29 mouse cellular contexts compared by ENCODE assay signal in genomic region chr5:112235806-112236205, GRCm38 (mm10). TPM values are rescaled to one million over a fixed set of nuclear protein-coding genes. Genes with fewer than 3 reads are reported as not detected.
DNase-seq lines count a peak whose midpoint lies in the region; ATAC-seq and TF ChIP-seq lines count a peak whose summit lies in the region.
"Had no signal": no experiment of that assay in that cellular context is flagged by ENCODE, and none has a peak within 500 bp of the region (broad histone marks: within the 10 kb centered on the region; RNA-seq: fewer than 3 reads in every experiment).

No protein-coding gene starts in this region.

- H3K4me2 ChIP-seq in forebrain, embryonic 11.5 days (ENCODE audit: low read depth, low read length, severe bottlenecking) = no peak overlapping the region
- no peak overlapping the region for H3K4me2 ChIP-seq in forebrain, embryonic 14.5 days (ENCODE audit: low read length)
- no peak overlapping the region for H3K4me2 ChIP-seq in midbrain, embryonic 11.5 days
- H3K4me2 ChIP-seq in midbrain, embryonic 15.5 days = no peak overlapping the region
- no peak overlapping the region for H3K4me2 ChIP-seq in hindbrain, embryonic 13.5 days
- H3K4me2 ChIP-seq: heart, embryonic 13.5 days; liver, embryonic 15.5 days; lung, embryonic 15.5 days had no signal

- no peaks in the 10 kb centered on the region for H3K9me3 ChIP-seq in forebrain, embryonic 11.5 days (ENCODE audit: control insufficient read depth, low read length)
- H3K9me3 ChIP-seq in forebrain, embryonic 14.5 days (replicated peaks; ENCODE audit: control insufficient read depth, low read length) = no peaks in the 10 kb centered on the region
- no peaks in the 10 kb centered on the region for H3K9me3 ChIP-seq in midbrain, embryonic 11.5 days (ENCODE audit: control insufficient read depth, low read length)
- H3K9me3 ChIP-seq in midbrain, embryonic 15.5 days = no peaks in the 10 kb centered on the region
- H3K9me3 ChIP-seq in ES-E14 (ENCODE audit: control insufficient read depth, insufficient read depth, low read depth, low read length) = no peaks in the 10 kb centered on the region
- H3K9me3 ChIP-seq in hindbrain, embryonic 13.5 days = no peaks in the 10 kb centered on the region
- H3K9me3 ChIP-seq: heart, embryonic 13.5 days; limb, embryonic 10.5 days; liver, embryonic 15.5 days; lung, embryonic 15.5 days had no signal

- H3K9ac ChIP-seq in forebrain, embryonic 11.5 days (ENCODE audit: low read length) = no peak overlapping the region
- H3K9ac ChIP-seq in forebrain, embryonic 14.5 days (ENCODE audit: low read length) = no peak overlapping the region
- H3K9ac ChIP-seq in midbrain, embryonic 11.5 days (ENCODE audit: low read length) = no peak overlapping the region
- no peak overlapping the region for H3K9ac ChIP-seq in midbrain, embryonic 15.5 days
- no peak overlapping the region for H3K9ac ChIP-seq in ES-E14 (ENCODE audit: insufficient read depth, low read depth, low read length, poor library complexity, severe bottlenecking)
- H3K9ac ChIP-seq in hindbrain, embryonic 13.5 days = peak overlapping the region; percentile 49; the same call in 1 of the 2 replicates
- H3K9ac ChIP-seq: heart, embryonic 13.5 days; liver, embryonic 15.5 days; lung, embryonic 15.5 days had no signal

- H3K27ac ChIP-seq in forebrain, embryonic 11.5 days (ENCODE audit: low read depth, low read length) = peak overlapping the region; percentile 97
- no peak overlapping the region for H3K27ac ChIP-seq in forebrain, embryonic 14.5 days (ENCODE audit: low read depth, low read length)
- H3K27ac ChIP-seq in midbrain, embryonic 11.5 days (ENCODE audit: low read depth, low read length) = peak overlapping the region; percentile 97
- no peak overlapping the region for H3K27ac ChIP-seq in midbrain, embryonic 15.5 days
- no peak overlapping the region for H3K27ac ChIP-seq in ES-E14 (ENCODE audit: insufficient read depth, low read depth, low read length, poor library complexity, severe bottlenecking)
- H3K27ac ChIP-seq in hindbrain, embryonic 13.5 days = 0 out of 2 replicates have a peak overlapping the region, but pooled peaks have one; percentile 94
- H3K27ac ChIP-seq: heart, adult 2 months; heart, embryonic 13.5 days; layer of hippocampus, adult 2 months; limb, embryonic 10.5 days; liver, embryonic 15.5 days; lung, embryonic 15.5 days had no signal

- in situ Hi-C loops in ES-E14 (cut with MboI; ENCODE audit: low sequenced_read_pairs in 2 of 2, unreplicated experiment in 2 of 2) = loop anchor here in 1 of 2 experiments (25.0 kb wide), 1 partner anchor 101 kb away; the partner anchor contains the start of genes Hps4, Srrd and Tfip11

- H3K27me3 ChIP-seq in forebrain, embryonic 11.5 days (ENCODE audit: control insufficient read depth, insufficient read depth, low read length) = no peaks in the 10 kb centered on the region
- no peaks in the 10 kb centered on the region for H3K27me3 ChIP-seq in forebrain, embryonic 14.5 days (replicated peaks; ENCODE audit: control insufficient read depth, insufficient read depth, low read length)
- no peaks in the 10 kb centered on the region for H3K27me3 ChIP-seq in midbrain, embryonic 11.5 days (ENCODE audit: control insufficient read depth, insufficient read depth, low read length)
- no peaks in the 10 kb centered on the region for H3K27me3 ChIP-seq in midbrain, embryonic 15.5 days (replicated peaks)
- no peaks in the 10 kb centered on the region for H3K27me3 ChIP-seq in hindbrain, embryonic 13.5 days

- WGBS in forebrain, embryonic 11.5 days = 70% methylated on average over 5 of the region's 5 CpGs
- 59% methylated on average over 5 of the region's 5 CpGs for WGBS in forebrain, embryonic 14.5 days
- 57% methylated on average over 5 of the region's 5 CpGs for WGBS in midbrain, embryonic 11.5 days
- 62% methylated on average over 5 of the region's 5 CpGs for WGBS in midbrain, embryonic 15.5 days
- WGBS in hindbrain, embryonic 13.5 days = 42% methylated on average over 5 of the region's 5 CpGs

- no peak for DNase-seq in forebrain, embryonic 11.5 days (ENCODE audit: low spot score)
- no peak for DNase-seq in forebrain, embryonic 14.5 days (ENCODE audit: low spot score)
- no peak for DNase-seq in midbrain, embryonic 11.5 days (ENCODE audit: low spot score, missing footprints)
- peak; percentile 74 for DNase-seq in ES-E14 (ENCODE audit: low read depth, low spot score)
- DNase-seq in retina, postnatal 1 day = no peak
- DNase-seq: adrenal gland, adult 8-10 months; cerebellum, adult 11-12 months; cerebellum, postnatal 14 days; embryo, embryonic 11 days; gastrocnemius, postnatal 36 days; heart, adult 2 months; heart, postnatal 14 days; kidney, postnatal 25 days; liver; lung, postnatal 36 days; thymus, postnatal 14 days had no signal

- peaks cover 29% of the 10 kb centered on the region for H3K4me1 ChIP-seq in forebrain, embryonic 11.5 days (replicated peaks; ENCODE audit: control insufficient read depth, insufficient read depth, low read length)
- peaks cover 19% of the 10 kb centered on the region for H3K4me1 ChIP-seq in forebrain, embryonic 14.5 days (ENCODE audit: control insufficient read depth, insufficient read depth, low read length)
- H3K4me1 ChIP-seq in midbrain, embryonic 11.5 days (ENCODE audit: control insufficient read depth, insufficient read depth, low read length) = peaks cover 44% of the 10 kb centered on the region
- H3K4me1 ChIP-seq in midbrain, embryonic 15.5 days = peaks cover 30% of the 10 kb centered on the region
- peaks cover 0 to 2% of the 10 kb centered on the region in 2 experiments; a peak in 1 of 4 replicates for H3K4me1 ChIP-seq in ES-E14 (ENCODE audit: control insufficient read depth in 2 of 2, insufficient read depth in 2 of 2, low read length in 2 of 2, poor library complexity in 1 of 2)
- peaks cover 41% of the 10 kb centered on the region for H3K4me1 ChIP-seq in hindbrain, embryonic 13.5 days (replicated peaks)
- H3K4me1 ChIP-seq: heart, embryonic 13.5 days; lung, embryonic 15.5 days had no signal

- H3K36me3 ChIP-seq in forebrain, embryonic 11.5 days (ENCODE audit: control insufficient read depth, insufficient read depth, low read length) = no peaks in the 10 kb centered on the region
- no peaks in the 10 kb centered on the region for H3K36me3 ChIP-seq in forebrain, embryonic 14.5 days (ENCODE audit: control insufficient read depth, insufficient read depth, low read length)
- no peaks in the 10 kb centered on the region for H3K36me3 ChIP-seq in midbrain, embryonic 11.5 days (ENCODE audit: control insufficient read depth, insufficient read depth, low read length)
- no peaks in the 10 kb centered on the region for H3K36me3 ChIP-seq in midbrain, embryonic 15.5 days (replicated peaks)
- H3K36me3 ChIP-seq in ES-E14 (ENCODE audit: control insufficient read depth, insufficient read depth, low read length, poor library complexity, severe bottlenecking) = no peaks in the 10 kb centered on the region
- H3K36me3 ChIP-seq in hindbrain, embryonic 13.5 days = no peaks in the 10 kb centered on the region
- H3K36me3 ChIP-seq: G1E; heart, embryonic 13.5 days; limb, embryonic 10.5 days; liver, embryonic 15.5 days; lung, embryonic 15.5 days had no signal

- ATAC-seq in forebrain, embryonic 11.5 days (replicated peaks; ENCODE audit: low FRiP score) = no peak
- no peak for ATAC-seq in forebrain, embryonic 14.5 days
- ATAC-seq in midbrain, embryonic 11.5 days (ENCODE audit: low FRiP score) = no peak
- no peak for ATAC-seq in midbrain, embryonic 15.5 days (replicated peaks)
- no peak for ATAC-seq in hindbrain, embryonic 13.5 days (ENCODE audit: low FRiP score)
- ATAC-seq: activated CD4-positive, CD25-positive, alpha-beta regulatory T cell, adult 4 months; CD4-positive, CD25-positive, alpha-beta regulatory T cell, adult 4 months; intestine, postnatal 0 days; Patski had no signal

- no peak overlapping the region for H3K4me3 ChIP-seq in forebrain, embryonic 11.5 days (ENCODE audit: low read depth, low read length)
- no peak overlapping the region for H3K4me3 ChIP-seq in forebrain, embryonic 14.5 days (ENCODE audit: low read depth, low read length)
- H3K4me3 ChIP-seq in midbrain, embryonic 11.5 days (ENCODE audit: low read depth, low read length) = no peak overlapping the region
- no peak overlapping the region for H3K4me3 ChIP-seq in midbrain, embryonic 15.5 days
- H3K4me3 ChIP-seq in ES-E14 (ENCODE audit: insufficient read depth in 1 of 2, low read depth in 1 of 2, low read length in 2 of 2, poor library complexity in 1 of 2, severe bottlenecking in 1 of 2) = no peak overlapping the region
- H3K4me3 ChIP-seq in hindbrain, embryonic 13.5 days = no peak overlapping the region
- H3K4me3 ChIP-seq: heart, adult 2 months; heart, embryonic 13.5 days; layer of hippocampus, adult 2 months; limb, embryonic 10.5 days; liver, embryonic 15.5 days; lung, embryonic 15.5 days; megakaryocyte, embryonic 14.5 days had no signal

TF ChIP-seq in ES-E14, 5 proteins besides CTCF, POLR2A, EP300 and RAD21 (continues in another document):
- no peak for TF ChIP-seq MAFK (IDR thresholded peaks at IDR 0.05; ENCODE audit: insufficient read depth, low read depth, low read length)

RNA-seq across cellular contexts. Expression of gene Cryba4, which starts 16.5 kb away (rescaled TPM):
- polyA plus RNA-seq in forebrain, embryonic 11.5 days (2014; fragmentation: Nextera tagmentation; extraction: Ambion mirVana) = 0.48 and 1.1 TPM in 2 replicates
- 1.4 and 2.2 TPM in 2 replicates for polyA plus RNA-seq in forebrain, embryonic 14.5 days (2014; fragmentation: Nextera tagmentation; extraction: Ambion mirVana)
- 0.52 and 2.0 TPM in 2 replicates for polyA plus RNA-seq in midbrain, embryonic 11.5 days (2014; fragmentation: Nextera tagmentation; extraction: Ambion mirVana)
- polyA plus RNA-seq in midbrain, embryonic 15.5 days (2015; fragmentation: Nextera tagmentation; extraction: Ambion mirVana) = 0.93 and 1.4 TPM in 2 replicates
- 0.31 and 0.69 TPM in 2 replicates for total RNA-seq in ES-E14 (2012; rRNA removed)
- polyA plus RNA-seq in hindbrain, embryonic 13.5 days (2015; fragmentation: Nextera tagmentation; extraction: Ambion mirVana) = 1.9 and 3.3 TPM in 2 replicates
- polyA plus RNA-seq: activated CD4-positive, CD25-positive, alpha-beta regulatory T cell, adult 4 months; Patski had no signal

RNA-seq across cellular contexts. Expression of gene Crybb1, which starts 19.8 kb away (rescaled TPM):
- polyA plus RNA-seq in forebrain, embryonic 11.5 days (2014; fragmentation: Nextera tagmentation; extraction: Ambion mirVana) = 0.48 and 0.73 TPM in 2 replicates
- polyA plus RNA-seq in forebrain, embryonic 14.5 days (2014; fragmentation: Nextera tagmentation; extraction: Ambion mirVana) = 2.5 and 4.6 TPM in 2 replicates
- 0.29 and 0.84 TPM in 2 replicates for polyA plus RNA-seq in midbrain, embryonic 11.5 days (2014; fragmentation: Nextera tagmentation; extraction: Ambion mirVana)
- 4.3 and 4.8 TPM in 2 replicates for polyA plus RNA-seq in midbrain, embryonic 15.5 days (2015; fragmentation: Nextera tagmentation; extraction: Ambion mirVana)
- not detected in 2 replicates for total RNA-seq in ES-E14 (2012; rRNA removed)
- 5.2 and 5.5 TPM in 2 replicates for polyA plus RNA-seq in hindbrain, embryonic 13.5 days (2015; fragmentation: Nextera tagmentation; extraction: Ambion mirVana)
- total RNA-seq: G1E had no signal
- polyA plus RNA-seq: activated CD4-positive, CD25-positive, alpha-beta regulatory T cell, adult 4 months; CD4-positive, CD25-positive, alpha-beta regulatory T cell, adult 4 months; G1E; limb, embryonic 10.5 days; Patski had no signal

RNA-seq across cellular contexts. Expression of gene Tpst2, which starts 40.7 kb away (rescaled TPM):
- polyA plus RNA-seq in forebrain, embryonic 11.5 days (2014; fragmentation: Nextera tagmentation; extraction: Ambion mirVana) = 30.9 and 34.3 TPM in 2 replicates
- 29.5 and 30.6 TPM in 2 replicates for polyA plus RNA-seq in forebrain, embryonic 14.5 days (2014; fragmentation: Nextera tagmentation; extraction: Ambion mirVana)
- polyA plus RNA-seq in midbrain, embryonic 11.5 days (2014; fragmentation: Nextera tagmentation; extraction: Ambion mirVana) = 29.3 and 33.5 TPM in 2 replicates
- polyA plus RNA-seq in midbrain, embryonic 15.5 days (2015; fragmentation: Nextera tagmentation; extraction: Ambion mirVana) = 29.4 and 33.7 TPM in 2 replicates
- total RNA-seq in ES-E14 (2012; rRNA removed) = 82.7 and 103 TPM in 2 replicates
- polyA plus RNA-seq in hindbrain, embryonic 13.5 days (2015; fragmentation: Nextera tagmentation; extraction: Ambion mirVana) = 26.9 and 30.0 TPM in 2 replicates

Comparison
In these comparisons a context has a peak if more than half of its experiments do, and no peak if none do; other contexts are left out.
1. H3K27ac ChIP-seq: peak in forebrain, embryonic 11.5 days (single experiment), midbrain, embryonic 11.5 days (single experiment) and hindbrain, embryonic 13.5 days (single experiment); none in forebrain, embryonic 14.5 days (single experiment), midbrain, embryonic 15.5 days (single experiment) and ES-E14 (single experiment).